Mouse (Mus musculus) stomach, postnatal 0 days (tissue): ENCODE data around the gene Arhgap17.

Source experiments
- CTCF ChIP-seq: IDR thresholded peaks from 2 replicates; pipeline ENCODE4 v1.5.1; 2016; ENCODE audit warnings: antibody characterized with exemption, low read depth, mild to moderate bottlenecking, moderate library complexity
- EP300 ChIP-seq: optimal IDR thresholded peaks from 2 replicates; pipeline ENCODE3; 2016; ENCODE audit warnings: antibody characterized with exemption

GRCm38 (mm10) chr7:123398828-123399227 lies 29.1 kb upstream of the Arhgap17 start:
- TF ChIP-seq CTCF (peak; percentile 90), EP300 (no peak)
